Comparison of ENCODE assay signal across 25 mouse cellular contexts in the genomic region with DNA sequence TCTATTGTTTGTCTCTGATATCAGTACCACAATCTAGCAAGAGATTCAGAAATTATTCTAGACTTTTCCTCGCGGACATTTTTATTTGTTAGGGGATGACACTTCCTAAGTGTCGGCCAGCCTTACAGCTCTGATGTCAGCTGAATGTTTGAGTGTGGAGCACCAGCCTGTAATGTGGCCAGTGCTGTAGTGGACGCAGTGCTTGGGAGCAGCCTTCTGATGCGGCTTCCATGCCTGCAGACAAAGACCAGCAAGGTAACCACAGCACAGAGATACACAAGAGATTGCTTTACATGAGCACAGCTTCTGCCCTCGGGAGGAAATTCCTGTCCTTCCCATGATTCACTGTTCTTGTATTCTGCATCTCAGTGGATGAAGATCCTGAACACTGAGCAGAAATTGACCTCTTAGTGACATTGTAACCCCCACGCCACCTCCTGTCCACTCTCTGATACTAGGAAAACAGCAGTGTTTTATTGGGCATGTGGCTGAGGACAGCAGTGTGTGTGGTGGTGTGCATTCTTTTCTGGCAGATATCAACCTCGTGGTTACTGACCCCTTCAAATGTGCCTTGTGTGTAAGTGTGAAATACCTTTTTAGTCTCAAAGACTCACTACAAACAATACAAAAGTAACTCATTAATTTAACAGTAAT.
"Had no signal": no experiment of that assay in that cellular context is flagged by ENCODE, and none has a peak within 500 bp of the region (broad histone marks: within the 10 kb centered on the region; RNA-seq: fewer than 3 reads in every experiment).

No protein-coding gene starts in this region.

- H3K9me3 ChIP-seq: limb, embryonic 12.5 days; limb, embryonic 15.5 days; midbrain, embryonic 10.5 days; midbrain, embryonic 13.5 days; neural tube, embryonic 12.5 days; neural tube, embryonic 15.5 days had no signal

- DNase-seq: kidney, adult 2 months; kidney, postnatal 36 days; layer of hippocampus, postnatal 36 days; liver, postnatal 0 days; lung, embryonic 14.5 days; right cerebral cortex, adult 18-20 months; right cerebral cortex, postnatal 14 days; right cerebral cortex, postnatal 4 days; thymus, adult 2 months; thymus, postnatal 14 days; thymus, postnatal 4 days had no signal

- H3K27me3 ChIP-seq: limb, embryonic 12.5 days; limb, embryonic 15.5 days; midbrain, embryonic 13.5 days; neural tube, embryonic 12.5 days; neural tube, embryonic 15.5 days had no signal

- H3K4me1 ChIP-seq: limb, embryonic 15.5 days; midbrain, embryonic 13.5 days; neural tube, embryonic 12.5 days; neural tube, embryonic 15.5 days had no signal

- H3K36me3 ChIP-seq: limb, embryonic 12.5 days; limb, embryonic 15.5 days; midbrain, embryonic 10.5 days; midbrain, embryonic 13.5 days; neural tube, embryonic 12.5 days; neural tube, embryonic 15.5 days had no signal

- H3K9ac ChIP-seq: limb, embryonic 12.5 days; limb, embryonic 15.5 days; liver, embryonic 14.5 days; liver, postnatal 0 days; lung, embryonic 14.5 days; midbrain, embryonic 13.5 days; neural tube, embryonic 12.5 days; neural tube, embryonic 15.5 days had no signal

- H3K4me3 ChIP-seq: left cerebral cortex, adult 2 months; limb, embryonic 12.5 days; limb, embryonic 15.5 days; midbrain, embryonic 10.5 days; midbrain, embryonic 13.5 days; neural tube, embryonic 12.5 days; neural tube, embryonic 15.5 days had no signal

- ATAC-seq: intestine, embryonic 16.5 days; liver, postnatal 0 days; lung, postnatal 0 days; midbrain, embryonic 13.5 days; midbrain, embryonic 16.5 days had no signal

- H3K4me2 ChIP-seq: limb, embryonic 12.5 days; limb, embryonic 15.5 days; liver, embryonic 11.5 days; lung, embryonic 14.5 days; midbrain, embryonic 13.5 days; neural tube, embryonic 12.5 days; neural tube, embryonic 15.5 days had no signal

- H3K27ac ChIP-seq: left cerebral cortex, adult 2 months; limb, embryonic 12.5 days; limb, embryonic 15.5 days; liver, embryonic 14.5 days; macrophage; midbrain, embryonic 10.5 days; midbrain, embryonic 13.5 days; neural tube, embryonic 12.5 days; neural tube, embryonic 15.5 days; stomach, postnatal 0 days had no signal
